In genomic region chr1:134041900-134042299, GRCm38 (mm10) we compare ENCODE assay signal across 19 mouse cellular contexts. TPM values are rescaled to one million over a fixed set of nuclear protein-coding genes. Genes with fewer than 3 reads are reported as not detected.
DNase-seq lines count a peak whose midpoint lies in the region; ATAC-seq and TF ChIP-seq lines count a peak whose summit lies in the region.
"Had no signal": no experiment of that assay in that cellular context is flagged by ENCODE, and none has a peak within 500 bp of the region (broad histone marks: within the 10 kb centered on the region; RNA-seq: fewer than 3 reads in every experiment).

No protein-coding gene starts in this region.

- no peaks in the 10 kb centered on the region for H3K27me3 ChIP-seq in heart, embryonic 11.5 days (ENCODE audit: control insufficient read depth, insufficient read depth, low read length)
- H3K27me3 ChIP-seq in testis, adult 2 months (ENCODE audit: control insufficient read depth, insufficient read depth, low read length), result no peaks in the 10 kb centered on the region
- H3K27me3 ChIP-seq: hindbrain, embryonic 15.5 days had no signal

- TF ChIP-seq POLR2A in testis, adult 2 months (IDR thresholded peaks at IDR 0.05; ENCODE audit: control insufficient read depth, low read depth, low read length), result no peak

- DNase-seq in heart, adult 11 months, result peak; percentile 86
- peak; percentile 46 to 66 for DNase-seq in kidney, postnatal 25 days
- no peak for DNase-seq in kidney, adult 11 months
- DNase-seq in testis, postnatal 14 days (ENCODE audit: low spot score), result no peak
- DNase-seq in testis, postnatal 10 days (ENCODE audit: low spot score), result peak; percentile 58
- no peak for DNase-seq in cerebellum, postnatal 25 days
- DNase-seq: adrenal gland, adult 2 months; cerebellum, adult 18-20 months; layer of hippocampus, adult 9-11 months; liver; liver, postnatal 0 days; right cerebral cortex, postnatal 25 days; thymus, postnatal 4 days had no signal

- TF ChIP-seq CTCF in testis, adult 2 months (IDR thresholded peaks at IDR 0.05; ENCODE audit: control insufficient read depth, insufficient read depth, insufficient replicate concordance, low read depth, low read length), result no peak

- H3K27ac ChIP-seq in heart, embryonic 11.5 days (ENCODE audit: low read depth, low read length), result no peak overlapping the region
- peak overlapping the region; percentile 19; the same call in 1 of the 2 replicates for H3K27ac ChIP-seq in testis, adult 2 months (ENCODE audit: control insufficient read depth, insufficient read depth, low read depth, low read length)
- H3K27ac ChIP-seq: hindbrain, embryonic 15.5 days; midbrain, embryonic 10.5 days had no signal

- peaks cover 9% of the 10 kb centered on the region for H3K4me1 ChIP-seq in heart, embryonic 11.5 days (ENCODE audit: control insufficient read depth, insufficient read depth, low read length)
- H3K4me1 ChIP-seq in testis, adult 2 months (ENCODE audit: control insufficient read depth, insufficient read depth, low read length), result peaks cover 2% of the 10 kb centered on the region; the same call in 1 of the 2 replicates

- WGBS in heart, embryonic 11.5 days (ENCODE audit: insufficient replicate concordance), result 52% methylated on average over 2 of the region's 2 CpGs

- no peak overlapping the region for H3K4me2 ChIP-seq in heart, embryonic 11.5 days
- H3K4me2 ChIP-seq: hindbrain, embryonic 15.5 days had no signal

- ATAC-seq in heart, embryonic 11.5 days (replicated peaks; ENCODE audit: insufficient number of reproducible peaks, low FRiP score, low TSS enrichment), result no peak
- ATAC-seq: intestine, postnatal 0 days; liver, postnatal 0 days had no signal

- no peaks in the 10 kb centered on the region for H3K9me3 ChIP-seq in heart, embryonic 11.5 days (replicated peaks; ENCODE audit: control insufficient read depth, low read length)
- H3K9me3 ChIP-seq: hindbrain, embryonic 15.5 days; midbrain, embryonic 10.5 days had no signal

- no peak overlapping the region for H3K9ac ChIP-seq in heart, embryonic 11.5 days (ENCODE audit: low read depth, low read length)
- H3K9ac ChIP-seq: hindbrain, embryonic 15.5 days; liver, postnatal 0 days had no signal

- no peaks in the 10 kb centered on the region for H3K36me3 ChIP-seq in heart, embryonic 11.5 days (ENCODE audit: control insufficient read depth, insufficient read depth, low read length)
- no peaks in the 10 kb centered on the region for H3K36me3 ChIP-seq in testis, adult 2 months (ENCODE audit: control insufficient read depth, insufficient read depth, low read length)
- H3K36me3 ChIP-seq: hindbrain, embryonic 15.5 days; midbrain, embryonic 10.5 days had no signal

- no peak overlapping the region for H3K4me3 ChIP-seq in heart, embryonic 11.5 days (ENCODE audit: low read depth, low read length)
- no peak overlapping the region for H3K4me3 ChIP-seq in testis, adult 2 months (ENCODE audit: control insufficient read depth, low read depth, low read length)
- H3K4me3 ChIP-seq: erythroblast, embryonic 14.5 days; hindbrain, embryonic 15.5 days; midbrain, embryonic 10.5 days had no signal

RNA-seq across cellular contexts. Expression of gene Fmod, which starts 4.8 kb away (rescaled TPM):
- 10.6 and 13.4 TPM in 2 replicates for polyA plus RNA-seq in heart, embryonic 11.5 days (2014; fragmentation: Nextera tagmentation; extraction: Ambion mirVana)
- 3.6 and 5.1 TPM in 2 replicates for polyA plus RNA-seq in testis, adult 2 months (2012; rRNA removed)
- polyA plus RNA-seq: erythroblast, embryonic 14.5 days had no signal

RNA-seq across cellular contexts. Expression of gene Btg2, which starts 37.0 kb away (rescaled TPM):
- polyA plus RNA-seq in heart, embryonic 11.5 days (2014; fragmentation: Nextera tagmentation; extraction: Ambion mirVana), result 31.7 and 35.6 TPM in 2 replicates
- polyA plus RNA-seq in testis, adult 2 months (2012; rRNA removed), result 2.9 and 4.1 TPM in 2 replicates

Comparison
In these comparisons a context has a peak if more than half of its experiments do, and no peak if none do; other contexts are left out.
1. DNase-seq: peak in heart, adult 11 months (single experiment), kidney, postnatal 25 days (2 of 2) and testis, postnatal 10 days (single experiment); none in kidney, adult 11 months (single experiment), testis, postnatal 14 days (single experiment) and cerebellum, postnatal 25 days (0 of 2).